Mouse (Mus musculus) frontal cortex, postnatal 36 days (tissue): ENCODE measurements around the gene Ndufs3.
"Not testable (repeated sequence)": the region's sequence is repeated elsewhere in the genome, so short reads cannot be mapped to it uniquely, and the experiment has no call there.

ENCODE experiments used
- DNase-seq, 2 experiments: peaks; one replicate each; pipeline ENCODE4 v3.0.0; 2022; ENCODE audit warnings: low spot score in 2 of 2

Gene Ndufs3

DNA sequence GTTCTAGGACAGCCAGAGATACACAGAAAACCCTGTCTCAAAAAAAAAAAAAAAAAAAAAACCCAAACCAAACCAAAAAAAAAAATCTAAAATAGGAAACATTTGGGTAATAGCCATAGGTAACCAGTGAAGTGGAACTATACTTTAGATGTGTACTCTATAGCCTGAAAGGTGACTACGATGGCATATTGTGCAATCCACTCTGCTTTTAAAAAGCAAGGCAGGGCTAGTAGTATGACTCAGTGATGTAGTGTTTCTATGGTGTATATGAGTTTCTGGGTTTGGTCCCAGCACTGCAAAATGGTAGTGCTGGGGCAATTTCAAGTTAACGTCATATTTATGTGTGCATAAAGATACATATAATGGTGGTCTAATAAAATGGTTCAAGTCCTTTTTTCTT lies 2.1 kb upstream of the Ndufs3 start:
- no peak for DNase-seq

DNA sequence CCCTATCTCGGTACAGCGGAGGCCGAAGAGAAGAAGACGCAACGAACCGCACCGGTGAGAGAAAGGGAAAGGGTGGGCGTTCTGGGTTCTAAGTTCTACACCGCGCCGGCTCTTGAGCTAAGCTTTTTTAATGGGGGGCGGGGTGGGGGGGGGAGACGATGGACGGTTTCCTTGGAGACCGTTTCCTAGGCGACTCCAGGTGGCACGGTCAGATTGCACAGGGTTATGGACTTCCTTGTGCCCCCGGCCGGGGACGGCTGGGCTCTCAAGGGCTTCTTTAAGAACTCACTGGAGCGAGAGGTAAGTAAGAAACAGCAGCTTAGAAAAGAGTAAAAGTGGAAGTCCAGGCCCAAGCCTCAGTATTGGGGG lies 213 bp upstream of the Ndufs3 start:
- DNase-seq: no peak

- DNase-seq: no peak
These were observed 1.2 kb downstream of the Ndufs3 start for GRCm38 (mm10) chr2:90903398-90903797.

- DNase-seq: not testable (repeated sequence)
These were observed 10.3 kb downstream of the Ndufs3 start for GRCm38 (mm10) chr2:90894299-90894677.

DNA sequence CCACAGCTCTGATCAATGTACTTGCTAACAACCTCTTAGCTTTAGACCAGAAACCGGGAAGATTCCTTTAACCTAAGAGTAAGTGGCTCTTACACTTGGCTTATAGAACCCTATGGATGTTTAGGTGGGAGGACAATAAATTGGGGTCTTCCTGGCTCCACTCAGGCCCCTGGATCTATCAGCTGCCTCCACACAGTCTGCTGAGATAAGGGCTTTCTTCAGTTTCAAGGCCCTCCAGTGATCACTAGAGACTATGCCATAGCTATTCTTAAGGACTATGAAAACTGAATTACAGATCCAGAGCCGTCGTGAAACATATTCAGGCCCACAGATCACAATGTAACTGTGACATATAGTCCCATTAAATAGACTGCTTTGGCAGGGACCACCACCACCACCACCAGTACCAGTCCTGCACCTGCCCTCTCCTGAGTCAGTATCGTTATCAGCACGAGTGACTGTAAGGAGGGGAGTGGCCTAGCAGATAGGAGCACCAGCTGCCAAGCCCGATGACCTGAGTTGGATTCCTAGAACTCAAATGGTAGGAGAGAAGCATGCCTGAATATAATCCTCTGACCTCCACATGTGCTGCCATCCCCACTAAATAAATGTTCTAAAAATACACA lies 10.8 kb downstream of the Ndufs3 start:
- no peak for DNase-seq

GRCm38 (mm10) chr2:90889550-90890548 lies 14.8 kb downstream of the Ndufs3 start:
- no peak for DNase-seq

DNA sequence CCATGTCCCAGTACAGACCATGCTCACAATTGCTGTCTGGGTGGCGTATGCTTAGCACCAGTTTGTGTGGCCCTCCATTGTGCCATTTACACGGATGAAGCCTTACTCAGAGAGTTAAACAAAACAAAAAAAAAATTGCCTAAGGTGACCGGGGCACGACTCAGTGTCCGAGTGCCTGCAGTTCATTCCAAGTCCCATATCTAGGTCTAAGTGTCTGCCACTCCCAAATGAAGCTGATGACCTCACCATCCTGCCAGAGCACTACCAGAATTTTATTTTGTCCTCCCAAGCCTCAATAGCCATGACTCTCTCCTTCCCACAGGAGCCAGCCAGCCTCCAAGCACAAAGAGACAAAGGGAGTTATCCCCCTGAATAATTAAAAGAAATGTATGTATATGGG lies 17.0 kb downstream of the Ndufs3 start:
- no peak for DNase-seq

DNA sequence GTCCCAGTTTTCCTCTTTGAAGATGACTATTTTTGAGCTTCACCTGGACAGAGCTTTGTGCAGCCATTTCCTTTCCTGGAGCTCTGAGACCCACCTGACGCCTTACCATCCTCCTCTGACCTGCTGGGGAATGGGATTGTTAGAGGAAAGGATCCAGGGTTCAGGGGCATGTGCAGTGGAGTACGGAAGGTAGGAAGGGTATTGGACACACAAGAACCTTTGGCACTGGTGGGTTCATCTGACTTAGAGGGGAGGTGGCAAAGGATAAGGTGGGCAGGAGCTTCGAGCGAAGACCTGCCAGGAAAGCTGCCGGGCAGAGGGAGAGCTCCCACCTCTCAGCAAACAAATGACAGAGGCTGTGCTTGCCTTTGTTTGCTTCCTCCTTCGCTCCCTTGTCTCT lies 18.2 kb downstream of the Ndufs3 start:
- DNase-seq: no peak

DNA sequence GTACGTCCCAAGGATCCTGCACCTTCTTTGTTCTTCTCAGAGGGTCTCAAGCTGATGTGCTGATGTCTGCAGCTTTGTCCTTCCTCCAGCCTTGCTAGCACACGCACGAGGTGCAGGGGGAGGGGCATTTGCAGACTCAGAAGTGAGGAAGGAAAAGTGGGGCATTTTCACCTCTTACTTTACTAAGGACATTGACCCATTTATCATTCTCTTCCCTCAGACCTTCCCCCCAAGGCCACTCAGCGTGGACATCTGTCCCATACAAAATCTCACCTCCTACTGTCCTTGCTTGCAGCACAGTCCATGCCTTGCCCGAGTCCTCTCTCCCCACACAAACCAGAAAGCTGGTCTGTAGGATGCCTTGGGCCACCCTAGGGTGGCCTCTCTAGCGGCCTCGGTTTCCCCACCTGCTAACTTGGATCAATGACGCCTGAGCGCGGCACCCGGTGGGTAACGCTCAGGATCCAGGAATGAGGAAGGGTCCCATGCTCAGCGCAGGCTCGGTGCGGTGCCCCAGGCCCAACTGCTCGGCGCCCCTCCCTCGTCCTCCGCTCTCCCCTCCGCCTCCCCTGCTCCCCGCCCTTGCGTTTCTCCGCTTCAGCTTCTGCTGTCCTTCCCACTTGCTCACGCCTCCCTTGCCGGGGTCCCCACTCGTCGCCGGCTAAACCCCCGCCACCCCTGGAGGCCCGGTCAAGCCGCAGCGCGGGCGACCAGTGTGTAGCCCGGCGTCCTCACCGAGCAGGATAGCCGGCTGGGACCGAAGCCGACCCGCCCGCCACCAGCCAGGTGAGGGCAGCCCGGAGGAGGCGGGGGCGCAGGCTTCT lies 19.2 kb downstream of the Ndufs3 start, which contains the start of gene C1qtnf4:
TSS of gene C1qtnf4 (plus strand) at position 643 of the 824 bp plus-strand sequence.
- peak; percentile 49 to 65 for DNase-seq

DNA sequence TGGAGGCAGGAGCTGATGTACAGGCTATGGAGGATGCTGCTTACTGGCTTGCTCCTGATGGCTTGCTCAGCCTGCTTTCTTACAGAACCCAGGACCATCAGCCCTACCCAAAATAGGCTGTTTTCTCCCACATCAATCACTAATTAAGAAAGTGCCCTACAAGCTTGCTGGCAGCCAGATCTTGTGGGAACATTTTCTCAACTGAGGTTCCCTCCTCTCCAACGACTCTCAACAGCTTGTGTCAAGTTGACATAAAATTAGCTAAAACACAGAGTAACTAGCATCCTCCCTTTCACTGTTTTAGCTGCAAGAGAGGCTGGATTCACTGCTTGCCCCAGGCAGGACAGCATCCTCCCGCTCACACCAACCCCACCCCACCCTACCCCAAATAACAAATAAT lies 22.8 kb downstream of the Ndufs3 start:
- no peak for DNase-seq

DNA sequence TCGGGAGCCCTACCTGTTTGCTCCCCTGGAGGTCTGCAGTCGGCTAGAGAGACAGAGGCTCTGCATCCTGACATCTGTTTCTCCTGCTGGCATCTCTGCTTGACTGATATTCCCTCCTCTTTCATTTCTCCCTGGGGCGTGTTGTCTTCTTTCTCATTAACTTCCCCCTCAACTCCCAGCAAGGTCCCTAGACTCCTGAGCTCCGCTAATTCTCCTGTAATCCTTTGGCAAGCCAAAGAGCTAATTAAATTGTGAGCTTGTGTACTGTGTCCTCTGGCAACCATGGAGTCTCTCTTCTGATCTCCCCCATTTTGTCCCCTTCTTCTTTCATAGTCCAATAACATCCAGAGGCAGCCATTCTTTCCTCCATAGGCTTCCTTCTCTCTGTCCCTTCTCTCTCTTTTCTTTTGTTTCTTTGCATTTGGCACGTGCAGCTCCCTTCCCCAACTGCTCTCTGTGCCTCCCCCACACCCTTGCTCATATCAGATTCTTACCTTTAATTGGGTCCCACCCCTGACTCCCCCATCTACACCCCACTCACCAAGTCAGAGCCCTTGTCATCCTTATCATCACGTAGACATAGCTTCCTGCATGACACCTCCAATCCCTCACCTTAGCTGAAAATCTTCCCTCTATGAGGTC lies 24.4 kb downstream of the Ndufs3 start:
- no peak for DNase-seq

DNA sequence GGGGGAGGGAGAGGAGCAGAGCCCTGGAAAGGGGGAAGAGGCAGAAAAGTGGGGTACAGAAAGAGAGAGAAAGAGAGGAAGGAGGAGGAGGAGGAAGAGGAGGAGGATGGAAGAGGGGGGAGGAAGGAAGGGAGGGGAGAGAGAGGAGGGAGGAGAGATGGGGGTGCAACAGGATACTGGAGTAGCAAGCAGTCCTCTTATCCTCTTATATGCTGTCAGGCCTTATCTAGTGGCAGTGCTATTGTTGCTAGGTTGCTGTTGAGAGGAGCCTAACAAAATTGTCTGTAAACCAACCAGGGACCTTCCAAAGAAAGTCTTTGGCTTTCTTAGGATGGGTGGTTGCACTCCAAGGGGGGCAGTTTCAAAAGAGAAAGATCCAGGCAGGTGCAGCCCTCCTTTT lies 25.2 kb downstream of the Ndufs3 start:
- DNase-seq: no peak

DNA sequence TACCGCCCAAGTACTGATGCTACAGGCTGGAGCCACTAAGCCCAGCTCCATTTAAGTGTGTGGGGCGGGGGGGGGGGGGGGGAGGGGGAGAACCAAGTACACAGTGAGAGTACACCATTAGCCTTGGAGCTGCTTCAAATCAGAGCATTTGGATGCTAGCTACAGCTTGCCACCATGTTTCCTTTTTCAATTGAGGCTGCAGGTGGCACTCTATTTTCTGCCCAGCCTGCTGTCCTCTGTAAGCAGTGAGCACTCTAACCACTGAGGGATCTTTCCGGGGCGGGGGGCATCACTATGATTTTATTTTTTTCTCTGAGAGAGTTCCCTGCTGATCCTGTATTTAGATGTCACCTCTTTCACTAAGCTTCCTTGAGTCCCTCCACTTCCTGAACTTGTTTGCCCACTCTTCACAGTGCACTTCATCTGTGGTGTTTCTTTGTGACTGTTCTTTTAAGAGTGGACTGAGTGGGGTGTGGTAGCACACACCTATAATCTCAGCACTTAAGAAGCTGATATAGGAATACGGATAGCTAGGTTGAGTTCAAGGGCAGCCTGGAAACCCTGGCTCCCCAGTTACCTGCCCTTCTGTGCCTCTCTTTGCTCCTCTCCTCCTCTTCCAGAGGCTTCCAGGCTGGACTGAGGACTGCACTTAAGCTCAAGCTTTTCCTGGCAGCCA lies 26.9 kb downstream of the Ndufs3 start:
- DNase-seq: no peak

GRCm38 (mm10) chr2:90875239-90875638 lies 29.4 kb downstream of the Ndufs3 start:
- DNase-seq: no peak

GRCm38 (mm10) chr2:90874025-90874424 lies 30.6 kb downstream of the Ndufs3 start:
- no peak for DNase-seq

- DNase-seq: peak; percentile 51 to 78
These were observed 33.3 kb downstream of the Ndufs3 start for GRCm38 (mm10) chr2:90871180-90871961.

GRCm38 (mm10) chr2:90870136-90870601 lies 34.5 kb downstream of the Ndufs3 start:
- peak in 1 of 2 experiments; percentile 76 for DNase-seq

- DNase-seq: peak; percentile 88 to 94
These were observed 38.1 kb downstream of the Ndufs3 start for GRCm38 (mm10) chr2:90866524-90866923.

DNA sequence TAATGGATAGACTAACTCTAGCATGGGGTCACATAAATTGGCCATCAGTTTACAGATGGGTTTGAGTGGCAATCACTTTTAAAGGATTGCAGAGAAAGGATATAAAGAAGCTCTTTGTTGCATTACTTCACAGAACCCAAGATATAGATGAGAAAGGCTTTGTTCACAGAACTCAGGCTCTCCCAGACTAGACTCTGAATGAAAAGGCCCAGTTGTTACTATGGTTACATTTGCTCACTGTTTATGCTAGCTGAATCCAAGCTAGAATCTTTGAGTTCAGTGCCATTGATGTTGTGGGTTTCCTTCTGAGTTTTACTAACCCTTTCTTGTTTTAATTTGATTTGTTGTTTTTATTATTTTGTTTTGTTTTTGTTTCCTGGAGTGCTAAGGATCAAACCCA lies 40.4 kb downstream of the Ndufs3 start:
- DNase-seq: no peak

DNA sequence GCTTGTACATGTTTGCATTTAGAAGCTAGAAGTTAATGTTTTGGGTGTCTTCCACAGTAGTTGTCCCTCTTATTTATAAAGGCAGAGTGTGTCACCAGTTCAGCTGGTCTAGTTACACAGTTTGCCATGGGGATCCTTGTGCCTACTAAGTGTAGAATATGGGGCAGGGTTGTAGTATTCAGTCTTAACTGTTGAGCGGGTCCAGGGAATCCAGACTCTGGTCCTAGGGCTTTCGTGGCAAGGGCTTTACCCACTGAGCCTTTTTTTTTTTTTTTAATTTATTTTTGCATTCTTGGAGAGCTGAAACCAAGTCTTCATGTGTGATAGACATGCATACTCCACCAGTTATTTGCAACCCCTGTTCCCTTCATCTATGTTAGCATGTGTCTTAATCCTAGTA lies 43.1 kb downstream of the Ndufs3 start:
- no peak for DNase-seq
